Mouse (Mus musculus): ENCODE results near the gene Tmem140.

Tmem140 gene

GRCm38 (mm10) chr6:34909631-34910345, 46.8 kb downstream of the Tmem140 start:
- no peak for DNase-seq

GRCm38 (mm10) chr6:34910371-34911219, 47.6 kb downstream of the Tmem140 start, which contains the start of gene Wdr91:
Wdr91 (minus strand) TSS chr6:34910876.
- DNase-seq, result peak; percentile 98

GRCm38 (mm10) chr6:34913341-34914040, 50.5 kb downstream of the Tmem140 start:
- no peak for DNase-seq

DNA sequence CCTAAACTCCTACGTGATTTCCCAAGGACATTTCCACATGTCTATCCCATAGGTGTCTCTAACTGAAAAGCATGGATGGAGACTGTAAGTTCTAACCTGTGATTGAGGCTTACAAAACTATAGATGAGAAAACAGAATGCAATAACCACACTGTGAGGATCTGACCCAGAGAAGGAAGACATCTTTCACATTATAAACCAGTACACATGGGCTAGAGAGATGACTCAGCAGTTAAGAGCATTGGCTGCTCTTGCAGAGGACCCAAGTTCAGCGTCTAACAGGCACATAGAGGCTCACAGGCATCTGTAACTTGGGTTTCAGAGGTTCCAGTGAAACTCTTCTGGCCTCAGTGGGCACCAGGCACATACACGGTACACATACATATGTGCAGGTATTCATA, 51.5 kb downstream of the Tmem140 start:
- no peak for DNase-seq

- DNase-seq, result no peak
These were observed 56.2 kb downstream of the Tmem140 start for GRCm38 (mm10) chr6:34919146-34919545.

DNA sequence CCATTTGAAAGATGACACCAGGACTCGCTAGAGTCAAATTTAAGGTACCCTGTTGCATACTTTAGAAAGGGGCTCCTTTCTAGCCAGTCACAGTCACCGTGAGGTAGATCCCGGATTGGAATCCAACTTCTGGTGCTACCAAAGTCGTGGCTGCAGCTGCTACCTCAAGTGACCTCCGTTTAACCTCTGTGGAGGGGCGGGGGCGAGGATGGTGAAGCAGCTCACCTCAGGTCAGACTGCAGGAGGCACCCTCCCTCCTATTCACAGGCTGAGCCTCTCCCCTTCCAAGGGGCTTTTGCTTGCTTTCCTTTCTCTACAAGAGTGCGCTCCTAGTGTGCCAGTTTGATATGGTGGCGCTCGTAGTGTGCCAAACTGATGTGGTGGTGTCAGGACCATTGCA, 57.0 kb downstream of the Tmem140 start, which contains the start of gene Stra8:
Gene Stra8 (plus strand): TSS at position 208 of the 400 bp plus-strand sequence.
- DNase-seq, result no peak

DNA sequence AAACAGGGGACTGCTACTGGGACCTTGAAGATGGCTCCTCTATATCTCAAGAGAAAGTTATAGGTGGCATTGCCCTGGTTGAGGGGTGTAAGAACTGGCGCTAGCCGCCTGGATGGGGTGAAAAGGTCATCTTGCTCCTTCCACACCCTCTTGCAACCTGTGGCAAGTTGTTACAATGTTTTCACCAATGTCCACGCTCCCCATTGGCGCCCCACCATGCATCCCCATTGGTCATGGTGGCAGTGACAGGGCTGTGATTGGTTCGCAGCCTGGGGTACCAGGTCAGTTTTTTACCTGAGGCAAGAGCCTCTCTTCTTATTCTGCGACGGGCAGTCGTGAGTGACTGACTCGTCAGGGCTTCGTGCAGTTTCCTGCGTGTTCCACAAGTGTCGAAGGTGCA, 57.7 kb downstream of the Tmem140 start:
- DNase-seq, result no peak

GRCm38 (mm10) chr6:34921941-34922340, 59.0 kb downstream of the Tmem140 start:
- peak; percentile 70 for DNase-seq
